Mouse (Mus musculus): ENCODE measurements around the gene Mafk.

Gene Mafk

DNA sequence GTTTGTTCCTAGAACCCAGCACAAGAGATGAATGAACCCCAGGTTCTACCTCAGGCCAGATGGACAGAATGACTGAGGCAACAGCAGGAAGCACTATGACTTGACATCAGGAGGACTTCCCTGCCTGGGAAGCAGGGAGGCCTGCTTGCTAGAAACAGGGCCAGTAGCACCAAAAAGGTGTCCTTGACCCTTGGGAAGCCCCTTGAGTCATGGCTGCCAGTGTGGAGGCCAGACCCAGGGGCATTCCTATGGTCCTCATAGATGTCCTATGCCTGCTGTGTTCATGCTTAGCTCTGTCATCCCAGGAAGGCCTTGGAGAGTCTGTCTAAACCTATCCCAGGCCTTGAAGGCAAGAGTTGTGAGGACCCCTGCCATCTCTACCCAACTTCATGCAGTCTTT, 25.1 kb downstream of the Mafk start:
- in situ Hi-C loops (cut with MboI, MseI): no loop called here

DNA sequence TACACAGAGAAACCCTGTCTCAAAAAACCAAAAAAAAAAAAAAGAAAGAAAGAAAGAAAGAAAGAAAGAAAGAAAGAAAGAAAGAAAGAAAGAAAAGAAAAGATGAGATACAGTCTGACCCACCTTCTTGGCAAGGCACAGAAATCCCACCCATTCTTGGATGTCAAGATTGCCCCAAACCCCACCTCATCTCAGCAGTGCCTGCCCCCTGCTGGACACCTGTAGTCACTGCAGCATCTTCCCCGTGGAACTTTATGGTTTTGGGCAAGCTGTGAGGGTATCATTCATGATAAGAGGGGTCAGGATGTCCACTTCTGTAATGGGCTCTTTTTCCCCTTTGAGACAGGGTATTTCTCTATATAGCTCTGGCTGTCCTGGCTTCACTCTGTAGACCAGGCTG, 26.0 kb downstream of the Mafk start:
- in situ Hi-C loops (cut with MboI, MseI): no loop called here

DNA sequence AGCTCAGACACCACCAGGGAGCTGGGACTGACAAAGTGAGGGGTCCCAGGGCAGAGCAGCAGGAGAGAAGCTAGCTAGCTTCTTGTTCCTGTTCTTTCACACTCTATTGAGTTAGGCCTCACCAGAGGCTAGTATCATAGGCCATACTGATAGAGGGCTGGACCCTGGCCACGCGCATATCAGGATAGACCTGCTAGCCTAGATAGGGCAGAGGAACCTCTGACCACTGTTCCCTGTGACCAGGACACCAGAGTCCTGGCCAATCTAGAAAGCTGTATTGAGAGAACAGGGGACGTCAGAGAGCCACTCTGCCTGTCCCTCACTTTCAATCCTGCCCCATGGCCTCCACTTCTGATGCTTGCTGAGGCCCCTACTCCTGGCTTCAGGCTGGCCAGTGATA, 26.7 kb downstream of the Mafk start:
- in situ Hi-C loops (cut with MboI, MseI): no loop called here

DNA sequence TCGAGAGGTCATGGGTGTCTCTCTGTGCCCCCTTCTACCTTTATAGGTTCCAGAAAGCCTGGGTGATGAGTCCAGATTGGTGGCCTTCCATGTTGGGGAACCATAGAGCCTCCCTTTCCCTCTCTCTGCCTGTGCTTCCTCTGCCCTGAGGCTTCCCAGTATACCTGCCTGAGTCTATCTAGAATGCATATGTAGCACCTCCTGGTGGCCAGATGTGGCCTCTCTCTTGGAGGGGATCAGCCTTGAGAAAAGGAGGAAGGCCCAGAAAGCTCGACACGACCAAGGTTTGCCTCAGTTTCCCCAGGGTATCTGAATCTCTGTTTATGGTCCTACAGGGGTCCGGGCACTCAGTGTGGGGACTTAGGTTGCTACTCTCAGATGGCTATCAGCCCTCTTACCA, 27.5 kb downstream of the Mafk start:
- in situ Hi-C loops (cut with MboI, MseI): no loop called here

DNA sequence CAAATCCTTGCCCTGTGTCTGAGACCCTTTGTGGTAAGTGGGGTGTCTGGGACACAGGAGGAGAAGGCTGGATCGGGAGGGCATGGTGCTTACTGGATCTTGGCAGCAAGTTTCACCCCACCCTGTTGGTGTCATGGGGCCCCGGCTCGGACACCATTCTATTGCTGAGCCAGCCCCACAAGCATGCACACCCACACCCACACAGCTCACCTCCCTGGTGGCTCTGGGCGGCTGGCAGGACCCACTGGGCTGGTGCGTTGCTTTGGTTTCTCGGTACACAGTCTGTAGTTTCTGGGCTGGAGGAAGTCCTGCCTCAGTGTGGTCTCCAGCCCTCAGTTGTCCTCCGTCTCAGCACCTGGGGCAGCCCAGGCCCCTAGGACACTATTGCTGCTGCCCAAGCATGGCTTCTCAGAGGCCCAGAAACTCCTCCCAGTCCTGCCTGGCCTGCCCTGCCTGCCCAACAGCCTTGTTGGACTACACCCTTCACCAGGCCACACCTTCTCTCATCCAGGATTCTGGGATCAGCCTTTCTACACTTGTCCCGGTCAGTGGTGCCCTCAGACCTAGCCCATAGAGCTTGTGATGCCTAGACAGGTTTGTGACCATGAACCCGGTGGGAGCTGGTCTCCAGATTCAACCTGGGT, 28.3 kb downstream of the Mafk start, which contains the start of gene Tmem184a:
Gene Tmem184a (minus strand): TSS at position 380 of the 644 bp plus-strand sequence.
- in situ Hi-C loops (cut with MboI, MseI): no loop called here

DNA sequence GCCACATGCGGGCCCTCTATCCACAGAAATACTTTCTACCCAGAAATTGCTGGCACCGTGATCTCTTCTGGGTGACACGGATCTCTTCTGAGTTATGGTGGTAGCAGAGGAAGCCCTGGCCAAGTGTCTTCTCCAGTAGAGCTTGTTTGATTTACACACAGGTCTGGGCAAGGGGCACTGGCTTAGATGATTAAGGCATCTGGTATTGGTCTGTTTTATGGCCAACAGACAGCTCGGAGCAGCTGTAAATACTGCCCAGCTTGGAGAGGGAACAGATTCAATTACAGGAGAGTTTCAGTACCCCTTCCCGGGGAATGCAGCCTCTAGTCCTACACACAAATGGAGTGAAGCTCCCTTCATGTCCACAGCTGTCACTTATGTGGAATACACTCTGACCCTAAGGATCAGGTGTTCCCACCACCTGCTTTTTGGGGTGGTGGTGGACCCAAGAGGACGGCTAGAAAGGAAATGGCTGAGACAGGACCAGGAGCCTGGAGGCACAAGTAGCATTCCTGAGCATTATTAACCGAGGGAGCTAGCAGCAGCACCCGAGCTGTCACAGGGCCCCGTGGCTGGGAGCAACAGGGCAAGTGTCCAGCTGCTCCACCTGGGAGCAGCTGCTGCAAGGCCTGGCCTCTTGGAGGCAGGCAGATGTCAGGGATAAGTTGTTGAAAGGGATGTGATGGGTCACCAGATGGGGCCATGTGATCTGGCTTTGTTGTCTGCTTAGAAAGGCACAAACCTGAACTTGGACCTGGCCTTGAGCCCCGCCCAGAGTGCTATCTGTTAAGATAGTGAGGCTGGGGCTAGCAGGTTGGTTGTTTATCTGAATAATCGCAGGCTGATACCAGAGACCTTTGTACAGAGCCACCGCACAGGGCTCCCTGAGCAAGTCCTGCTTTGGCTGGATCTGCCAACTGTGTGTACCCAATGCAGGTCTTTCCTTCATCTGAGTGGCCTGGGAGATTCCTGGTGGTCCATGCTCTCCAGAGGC, 30.4 kb downstream of the Mafk start:
- in situ Hi-C loops (cut with MboI, MseI): no loop called here

DNA sequence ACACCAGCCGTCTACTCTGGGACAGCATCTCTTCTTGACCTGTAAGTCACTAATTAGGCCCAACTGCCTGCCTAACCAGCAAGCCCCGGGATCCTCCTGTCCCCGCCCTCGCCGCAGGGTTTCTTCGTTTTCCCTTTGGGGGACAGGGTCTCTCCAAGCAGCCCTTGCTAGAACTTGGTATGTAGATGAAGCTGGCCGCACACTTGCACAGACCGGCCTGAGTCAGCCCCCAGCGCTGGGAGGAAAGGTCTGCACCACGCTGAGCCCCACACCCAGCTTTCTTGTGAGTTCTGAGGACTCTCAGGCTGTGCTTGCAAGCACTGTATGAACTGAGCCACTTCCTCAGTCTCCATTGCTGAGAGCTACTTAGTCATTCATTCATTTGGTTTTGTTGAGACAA, 33.2 kb downstream of the Mafk start:
- in situ Hi-C loops (cut with MboI, MseI): no loop called here

DNA sequence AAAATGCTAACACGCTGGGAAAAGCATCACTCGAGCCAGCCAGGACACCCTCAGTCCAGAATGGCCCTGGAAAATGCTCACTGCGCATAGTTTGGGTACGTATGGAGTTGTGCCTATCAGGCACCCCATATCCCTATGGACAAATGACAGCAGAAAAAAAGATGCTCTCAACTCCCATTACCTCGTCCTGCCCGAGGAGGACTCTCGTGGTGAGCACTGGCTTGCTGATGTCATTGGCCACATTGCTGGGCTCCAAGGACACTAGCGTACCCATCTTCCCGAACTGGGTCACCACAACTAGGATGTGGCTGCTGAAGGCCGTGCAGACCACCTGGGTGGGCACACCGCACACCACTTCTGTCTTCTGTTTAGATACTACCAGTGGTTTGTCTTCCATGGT, 34.6 kb downstream of the Mafk start:
- in situ Hi-C loops (cut with MboI, MseI): loop anchor here (25.0 kb wide), 1 partner anchor 511 kb away; the partner anchor contains the start of gene Mrm2

DNA sequence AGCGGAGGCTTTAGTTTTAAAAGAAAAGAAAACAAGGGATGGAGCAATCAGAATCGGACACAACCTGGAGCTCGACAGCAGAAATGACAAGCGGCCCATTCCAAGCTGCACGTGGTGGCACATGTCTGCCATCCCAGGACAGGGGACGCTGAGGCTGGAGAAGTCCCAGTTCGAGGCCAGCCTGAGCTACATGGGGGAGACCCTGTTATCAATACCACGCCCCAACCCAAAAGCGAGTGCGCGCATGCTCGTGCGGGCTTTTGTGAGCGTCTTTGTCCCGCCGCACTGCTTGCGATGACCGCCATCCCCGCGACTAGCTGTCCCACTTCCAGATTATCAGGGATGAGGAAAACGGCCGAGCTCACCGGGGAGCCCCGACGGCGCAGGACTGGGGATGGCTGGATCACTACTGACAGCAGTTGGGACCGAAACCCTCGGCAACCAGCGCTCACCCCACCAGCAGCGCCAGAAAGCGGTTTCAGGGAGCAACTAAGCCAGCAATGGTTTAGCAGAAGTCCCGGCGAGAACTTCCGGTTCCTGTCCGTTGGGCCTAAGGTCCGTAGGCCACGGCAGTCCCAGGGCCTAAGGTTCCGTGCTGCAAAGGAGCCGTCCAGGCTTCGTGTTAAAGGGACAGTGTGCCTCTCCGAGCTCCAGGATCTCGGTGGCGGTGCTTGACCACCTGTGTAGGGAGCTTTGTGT, 35.2 kb downstream of the Mafk start, which contains the start of the genes Gm26938 and Psmg3:
Gene Gm26938 (minus strand): TSS at position 51 of the 699 bp plus-strand sequence.
Gene Psmg3 (minus strand): TSS at position 529 of the 699 bp plus-strand sequence.
- in situ Hi-C loops (cut with MboI, MseI): loop anchor here (25.0 kb wide), 1 partner anchor 511 kb away; the partner anchor contains the start of gene Mrm2

DNA sequence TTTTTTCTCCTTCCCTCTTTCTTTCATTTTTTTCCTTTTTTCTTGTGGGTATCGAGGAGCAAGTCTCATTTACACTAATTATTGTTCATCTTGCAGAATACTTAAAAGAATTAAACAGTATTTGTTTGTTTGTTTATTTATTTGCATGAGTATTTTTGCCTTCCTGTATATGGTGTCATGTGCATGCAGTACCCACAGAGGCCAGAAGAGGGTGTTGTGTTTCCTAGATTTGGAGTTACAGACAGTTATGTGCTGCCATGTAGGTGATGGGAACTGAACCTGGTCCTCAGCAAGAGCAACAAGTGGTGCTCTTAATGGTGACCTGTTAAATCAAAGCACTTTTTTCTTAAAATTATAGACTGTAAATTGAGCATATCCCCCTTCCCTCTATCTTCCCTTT, 36.3 kb downstream of the Mafk start:
- in situ Hi-C loops (cut with MboI, MseI): loop anchor here (25.0 kb wide), 1 partner anchor 510 kb away; the partner anchor contains the start of gene Mrm2

DNA sequence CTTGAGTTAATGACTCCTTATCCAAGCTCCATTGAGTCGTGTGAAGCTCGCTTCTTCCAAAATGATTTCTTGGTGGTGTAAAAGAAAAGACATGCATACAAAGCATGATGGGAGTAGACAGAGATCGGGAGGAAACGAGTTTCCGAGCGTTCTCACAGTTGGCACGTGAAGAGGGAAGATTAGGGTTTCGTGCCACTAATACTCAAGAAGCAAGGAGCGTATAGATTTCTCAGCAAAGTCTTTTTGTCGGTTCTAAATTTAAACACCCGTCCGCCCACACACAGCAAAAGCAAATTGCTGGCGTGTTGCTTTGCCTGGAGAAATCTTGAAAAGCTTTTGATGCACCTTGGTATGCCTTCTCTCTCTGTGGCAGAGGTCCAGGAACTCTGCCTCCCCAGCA, 38.1 kb downstream of the Mafk start:
- in situ Hi-C loops (cut with MboI, MseI): loop anchor here (25.0 kb wide), 1 partner anchor 508 kb away; the partner anchor contains the start of gene Mrm2

DNA sequence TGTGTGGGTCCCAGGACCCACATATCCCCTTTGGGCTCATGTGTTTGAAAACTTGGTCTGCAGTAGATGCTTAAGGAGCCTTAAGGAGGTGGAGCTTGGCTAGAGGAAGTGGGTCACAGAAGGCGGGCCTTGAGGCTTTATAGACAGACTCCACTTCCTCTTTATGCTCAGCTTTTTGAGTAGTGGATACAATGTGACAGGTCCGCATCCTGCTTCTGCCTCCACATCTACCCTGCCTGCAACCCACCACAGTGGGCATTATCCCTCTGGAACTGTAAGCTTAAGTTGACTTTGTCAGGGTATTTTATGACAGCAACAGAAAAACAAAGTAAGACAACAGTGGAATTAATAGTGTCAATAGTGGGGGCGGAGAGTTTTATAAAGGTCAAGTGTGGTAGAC, 39.4 kb downstream of the Mafk start:
- in situ Hi-C loops (cut with MboI, MseI): loop anchor here (10.0 to 25.0 kb wide), 2 partner anchors 314 to 507 kb away; partner anchors contain the start of gene Mrm2

DNA sequence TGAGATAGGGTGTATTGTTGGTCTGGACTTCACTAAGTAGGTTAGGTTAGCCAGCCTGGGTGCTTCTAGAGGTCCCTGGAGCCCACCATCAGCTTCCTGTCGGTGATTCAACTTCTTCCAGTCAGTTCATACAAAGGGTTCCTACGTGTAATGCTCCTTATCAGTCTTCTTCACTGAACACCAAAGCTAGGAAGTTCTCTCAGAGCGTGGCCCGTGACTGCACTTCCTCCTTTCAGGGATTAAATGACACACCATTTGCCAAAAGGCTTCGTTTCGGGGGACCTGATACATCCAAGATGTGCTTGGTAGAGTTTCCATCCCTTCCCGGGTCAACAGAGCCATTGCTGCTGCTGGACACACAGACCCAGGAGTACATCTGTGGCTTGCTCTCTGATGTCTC, 40.8 kb downstream of the Mafk start:
- in situ Hi-C loops (cut with MboI, MseI): loop anchor here (10.0 to 25.0 kb wide), 2 partner anchors 313 to 505 kb away; partner anchors contain the start of gene Mrm2

DNA sequence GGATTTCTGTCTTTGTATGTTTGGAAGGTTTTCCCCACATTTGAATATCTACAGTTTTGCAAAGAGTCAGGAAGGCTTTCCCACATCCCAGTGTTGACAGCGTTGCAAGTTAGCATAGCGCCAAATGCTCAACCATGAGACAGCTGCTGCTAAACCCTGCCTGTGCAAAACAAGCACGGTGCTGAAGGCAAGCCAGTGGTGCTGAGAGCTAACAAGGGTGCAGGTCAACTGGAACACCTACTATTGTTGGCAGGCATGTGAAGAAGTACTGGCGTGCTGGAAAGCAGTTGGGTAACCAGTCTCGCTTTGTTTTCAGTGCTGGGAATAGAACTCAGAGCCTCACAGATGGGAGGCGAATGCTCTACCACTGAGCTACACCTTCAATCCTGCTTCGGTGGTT, 44.4 kb downstream of the Mafk start:
- in situ Hi-C loops (cut with MboI, MseI): loop anchor here (10.0 to 25.0 kb wide), 2 partner anchors 309 to 502 kb away; partner anchors contain the start of gene Mrm2

DNA sequence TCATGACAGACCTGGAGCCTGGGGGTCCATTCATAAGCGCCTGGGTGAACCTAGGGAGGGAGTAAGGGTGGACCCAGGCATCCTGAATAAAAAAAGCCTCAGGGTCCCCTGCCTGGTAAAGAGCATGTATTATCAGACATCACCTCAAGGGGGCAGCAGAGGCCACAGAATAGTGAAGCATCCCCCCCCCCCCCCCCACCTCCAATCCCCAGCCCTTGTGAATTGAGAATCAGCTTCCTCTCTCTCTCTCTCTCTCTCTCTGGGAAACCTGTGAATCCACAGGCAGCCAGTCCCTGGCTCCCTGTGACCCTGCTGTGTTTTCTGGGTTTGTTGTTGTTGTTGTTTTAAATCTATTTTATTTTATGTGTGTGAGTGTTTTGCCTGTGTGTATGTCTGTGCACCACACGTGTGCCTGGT, 47.2 kb downstream of the Mafk start:
- in situ Hi-C loops (cut with MboI, MseI): loop anchor here (10.0 to 25.0 kb wide), 2 partner anchors 306 to 499 kb away; partner anchors contain the start of gene Mrm2

DNA sequence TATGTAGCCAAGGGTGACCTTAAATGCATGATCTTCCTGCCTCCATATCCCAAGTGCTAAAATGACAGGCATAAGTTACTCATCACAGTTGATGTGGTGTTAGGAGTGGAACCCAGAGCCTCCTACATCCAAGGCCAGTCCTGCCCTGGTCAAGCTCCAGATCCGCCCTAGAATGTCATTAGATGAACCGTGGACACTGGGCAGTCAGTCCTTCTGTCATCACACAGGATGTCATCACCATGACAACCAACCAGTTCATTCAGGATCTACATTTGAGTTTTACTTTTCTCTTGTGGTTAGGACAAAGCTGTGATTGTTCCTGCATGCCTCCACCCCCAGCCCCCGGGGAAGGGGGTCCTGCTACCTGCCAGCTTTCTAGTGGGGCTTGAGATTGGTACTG, 47.8 kb downstream of the Mafk start:
- in situ Hi-C loops (cut with MboI, MseI): loop anchor here (10.0 to 25.0 kb wide), 2 partner anchors 306 to 498 kb away; partner anchors contain the start of gene Mrm2

DNA sequence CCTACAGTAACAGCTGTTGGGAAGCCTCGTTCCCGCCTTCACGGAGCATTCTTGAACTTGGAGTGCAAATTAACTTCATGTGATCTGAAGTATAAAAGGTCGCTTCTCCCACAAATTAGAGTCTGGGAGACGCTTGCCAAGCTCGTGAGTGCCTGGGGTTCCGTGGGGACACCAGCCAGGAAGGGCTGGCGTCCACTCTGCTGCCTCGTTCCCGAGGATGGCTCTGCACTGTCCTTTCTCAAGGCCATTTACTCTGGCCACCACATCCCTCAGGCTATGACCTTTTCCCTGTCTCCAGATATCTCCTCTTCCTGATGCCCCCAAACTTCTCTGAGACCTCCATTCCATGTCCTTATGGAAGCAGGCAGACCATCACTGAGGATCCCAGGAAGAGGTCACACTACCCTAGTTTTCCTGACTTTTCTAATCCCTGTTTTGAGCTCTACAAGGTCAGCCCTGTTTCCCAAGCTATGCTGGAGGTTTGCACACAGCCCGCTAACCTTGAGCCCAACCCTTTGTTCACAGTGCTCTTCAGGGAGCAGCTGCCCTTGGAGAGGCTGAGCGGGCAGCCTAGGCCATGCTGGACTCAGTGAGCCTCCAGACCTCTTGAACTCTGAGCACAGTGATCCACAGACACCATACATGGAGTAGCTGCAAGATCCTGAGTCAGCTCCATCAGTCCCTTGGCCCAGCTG, 58.5 kb downstream of the Mafk start:
- in situ Hi-C loops (cut with MboI, MseI): loop anchor here (25.0 kb wide), 1 partner anchor 488 kb away; the partner anchor contains the start of gene Mrm2
